Mouse (Mus musculus): ENCODE measurements around the gene Ldha. TPM values are rescaled to one million over a fixed set of nuclear protein-coding genes. Genes with fewer than 3 reads are reported as not detected.
"Not testable (repeated sequence)": the region's sequence is repeated elsewhere in the genome, so short reads cannot be mapped to it uniquely, and the experiment has no call there.

The Ldha gene
- total RNA-seq, 4 experiments from 2014 or later: 719 to 878 (median 816) TPM

- DNase-seq (ENCODE audit: low spot score): no peak
Measured at GRCm38 (mm10) chr7:46880992-46881391, 39.7 kb downstream of the Ldha start.

GRCm38 (mm10) chr7:46881941-46882340 is 40.7 kb downstream of the Ldha start:
- not testable (repeated sequence) for DNase-seq (ENCODE audit: low spot score)

- DNase-seq (ENCODE audit: low spot score): no peak
Measured at GRCm38 (mm10) chr7:46883304-46883703, 42.0 kb downstream of the Ldha start.

GRCm38 (mm10) chr7:46895511-46895910 is 54.2 kb downstream of the Ldha start:
- no peak for DNase-seq (ENCODE audit: low spot score)

- no peak for DNase-seq (ENCODE audit: low spot score)
Measured at GRCm38 (mm10) chr7:46899343-46899742, 58.1 kb downstream of the Ldha start.

Other genes with a start within 250 kb of the Ldha start
- 1 to 10 TPM; 3.9 to 6.9 (median 5.0) TPM for gene Sergef, start 201.7 kb upstream of the Ldha start, total RNA-seq (2022)
- gene Tph1, start 168.9 kb upstream of the Ldha start, total RNA-seq (2022): not detected
- gene Saal1, start 130.8 kb upstream of the Ldha start, total RNA-seq (2022): 1 to 10 TPM; 3.6 to 4.5 (median 3.9) TPM
- 1 to 10 TPM in 2 of 4 experiments, under 1 TPM in 1, not detected in 1; 0.63 to 9.2 (median 2.1) TPM for gene Saa3, start 125.8 kb upstream of the Ldha start, total RNA-seq (2022)
- not detected for gene Saa4, start 108.9 kb upstream of the Ldha start, total RNA-seq (2022)
- not detected for gene Saa1, start 98.5 kb upstream of the Ldha start, total RNA-seq (2022)
- not detected for gene Saa2, start 89.7 kb upstream of the Ldha start, total RNA-seq (2022)
- 10 to 100 TPM in 1 of 4 experiments, 1 to 10 TPM in 3; 8.0 to 10.3 (median 9.4) TPM for gene Hps5, start 45.4 kb upstream of the Ldha start, total RNA-seq (2022)
- 10 to 100 TPM; 13.7 to 18.5 (median 15.9) TPM for gene Gtf2h1, start 45.4 kb upstream of the Ldha start, total RNA-seq (2022)
- gene Ldhc, start 19.7 kb downstream of the Ldha start, total RNA-seq (2022): not detected
- gene Tsg101, start 78.5 kb downstream of the Ldha start, total RNA-seq (2022): 10 to 100 TPM; 57.8 to 72.1 (median 60.1) TPM
- gene Uevld, start 117.1 kb downstream of the Ldha start, total RNA-seq (2022): 10 to 100 TPM; 10.1 to 14.9 (median 12.7) TPM
- gene Gm9999, start 142.1 kb downstream of the Ldha start, total RNA-seq (2022): not detected
- 1 to 10 TPM; 5.7 to 6.4 (median 6.2) TPM for gene Spty2d1, start 166.9 kb downstream of the Ldha start, total RNA-seq (2022)
- 10 to 100 TPM; 20.6 to 33.5 (median 24.9) TPM for gene Tmem86a, start 209.1 kb downstream of the Ldha start, total RNA-seq (2022)

Data from heart, adult 8-10 months (tissue).